Mouse (Mus musculus) heart, embryonic 16.5 days (tissue): ENCODE data around the gene Man2a1. TPM values are rescaled to one million over a fixed set of nuclear protein-coding genes. Genes with fewer than 3 reads are reported as not detected.

Source experiments
- ATAC-seq: fragments of 200-750 bp; cut with Nextera tagmentation; replicated peaks from 2 replicates; pipeline ENCODE4 v1.8.0; 2017; ENCODE audit warnings: moderate number of reproducible peaks; ENCODE audit not compliant: insufficient read depth, low FRiP score; ENCODE audit errors: extremely low read depth
- H3K27ac ChIP-seq: fragments of 300-500 bp; sonication (generic); 2 replicates; pipeline ENCODE4 v1.5.1; 2014; ENCODE audit warnings: mild to moderate bottlenecking, low read length, control low read depth, moderate library complexity
- H3K27me3 ChIP-seq: fragments of 300-500 bp; sonication (generic); 2 replicates; pipeline ENCODE4 v1.6.1; 2014; ENCODE audit warnings: low read length, mixed read lengths; ENCODE audit not compliant: control insufficient read depth, insufficient read depth
- H3K36me3 ChIP-seq: fragments of 300-500 bp; sonication (generic); 2 replicates; pipeline ENCODE4 v1.6.1; 2014; ENCODE audit not compliant: control insufficient read depth, insufficient read depth
- H3K4me1 ChIP-seq: fragments of 300-500 bp; sonication (generic); 2 replicates; pipeline ENCODE4 v1.6.1; 2014; ENCODE audit warnings: low read length, mixed read lengths; ENCODE audit not compliant: control insufficient read depth, insufficient read depth
- H3K4me2 ChIP-seq: fragments of 300-500 bp; sonication (generic); 2 replicates; pipeline ENCODE4 v1.6.1; 2014; ENCODE audit warnings: low read depth, mild to moderate bottlenecking, control low read depth, low read length
- H3K4me3 ChIP-seq: fragments of 300-500 bp; sonication (generic); 2 replicates; pipeline ENCODE4 v1.5.1; 2014; ENCODE audit warnings: mild to moderate bottlenecking, control low read depth, low read length
- H3K9ac ChIP-seq: fragments of 300-500 bp; sonication (generic); 2 replicates; pipeline ENCODE4 v1.6.1; 2014; ENCODE audit warnings: low read length, control low read depth
- H3K9me3 ChIP-seq: fragments of 300-500 bp; sonication (generic); replicated peaks from 2 replicates; pipeline ENCODE4 v1.6.1; 2016; ENCODE audit warnings: low read length; ENCODE audit not compliant: control insufficient read depth
- WGBS: fragments of 180-500 bp; shearing (Covaris S2); extraction: QIAGEN DNeasy Blood & Tissue Kit; methylation state at CpG from one replicate; pipeline ENCODE4 v1.1.7; 2014; 5-methylcytosine and 5-hydroxymethylcytosine counted together
- polyA plus RNA-seq: library from polyadenylated mRNA; unstranded; fragments of >200 nt; fragmentation: Nextera tagmentation; extraction: Ambion mirVana; gene quantifications from 2 replicates; pipeline ENCODE4 v1.2.1, GENCODE M21; 2015

Gene Man2a1
- polyA plus RNA-seq, 1 experiment from 2014 or later, result 6.9 TPM

- 43% methylated on average over 11 of the region's 11 CpGs for WGBS
- H3K27ac ChIP-seq, result no peak overlapping the region
- H3K4me1 ChIP-seq, result no peaks in the 10 kb centered on the region
- H3K36me3 ChIP-seq, result no peaks in the 10 kb centered on the region
- 0 out of 2 replicates have a peak, but pooled peaks cover 2% of the 10 kb centered on the region for H3K27me3 ChIP-seq
- ATAC-seq, result peak; percentile 45
- H3K9ac ChIP-seq, result no peak overlapping the region
- H3K9me3 ChIP-seq, result 0 out of 2 replicates have a peak, but pooled peaks cover 4% of the 10 kb centered on the region
- no peak overlapping the region for H3K4me3 ChIP-seq
- H3K4me2 ChIP-seq, result 0 out of 2 replicates have a peak overlapping the region, but pooled peaks have one; percentile 7
These were observed 201.8 kb downstream of the Man2a1 start for GRCm38 (mm10) chr17:64802168-64802955.

DNA sequence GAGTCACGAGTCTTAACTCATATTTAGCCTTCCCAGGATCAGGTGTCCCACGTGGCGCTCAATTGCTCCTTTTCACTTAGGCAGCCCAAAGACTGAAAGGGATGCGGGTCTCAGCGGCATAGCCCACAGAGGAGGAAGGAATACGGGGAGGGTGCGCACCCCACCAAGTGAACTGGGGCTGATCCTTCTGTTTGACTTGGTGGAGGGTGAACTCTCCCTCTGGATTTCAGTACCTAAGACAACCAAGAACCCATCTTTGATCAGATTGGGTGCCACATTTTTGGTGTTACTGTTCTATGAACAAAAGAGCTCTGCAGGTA is 202.4 kb downstream of the Man2a1 start:
- Histone ChIP-seq H3K4me1 (no peaks in the 10 kb centered on the region), H3K4me3 (no peak overlapping the region), H3K27ac (no peak overlapping the region), H3K27me3 (0 out of 2 replicates have a peak, but pooled peaks cover 2% of the 10 kb centered on the region), H3K9ac (no peak overlapping the region), H3K9me3 (0 out of 2 replicates have a peak, but pooled peaks cover 4% of the 10 kb centered on the region), H3K36me3 (no peaks in the 10 kb centered on the region), H3K4me2 (no peak overlapping the region)
- WGBS, result 63% methylated on average over 7 of the region's 7 CpGs
- no peak for ATAC-seq

Other genes starting within 250 kb of the Man2a1 start
- gene 4930583I09Rik, start 235.3 kb downstream of the Man2a1 start, polyA plus RNA-seq, result not detected in 2 replicates